Mouse (Mus musculus): Measurements from ENCODE around the gene Nhlrc4.

The Nhlrc4 gene

GRCm38 (mm10) chr17:25944366-25945163 is at the start of gene Nhlrc4, which contains the start of gene Pigq:
Gene Nhlrc4 (minus strand): TSS chr17:25944961.
Gene Pigq (minus strand): TSS chr17:25944936.
- no peak for DNase-seq

DNA sequence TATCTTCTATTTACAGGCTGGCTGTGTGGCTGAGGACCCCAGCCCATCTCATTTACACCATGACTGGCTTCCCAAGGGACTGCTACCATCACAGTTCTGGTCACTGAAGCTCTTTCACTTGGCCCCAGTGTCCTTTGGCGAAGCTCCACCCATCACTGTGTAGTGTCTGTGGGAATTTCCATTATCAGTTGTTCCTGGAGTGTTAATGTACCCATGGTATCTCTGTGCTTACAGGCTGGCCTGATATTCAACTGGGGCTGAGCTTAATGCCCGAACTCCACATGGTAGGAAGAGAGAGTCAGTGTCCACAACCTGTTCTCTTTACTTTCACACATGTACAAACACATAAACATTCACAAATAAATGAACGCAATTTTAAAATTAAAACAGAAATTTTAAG is 48.7 kb upstream of the Nhlrc4 start:
- no peak for DNase-seq

- no peak for DNase-seq
These were observed 47.5 kb upstream of the Nhlrc4 start for GRCm38 (mm10) chr17:25992274-25992673.

- DNase-seq: no peak
These were observed 45.6 kb upstream of the Nhlrc4 start for GRCm38 (mm10) chr17:25990331-25990730.

- DNase-seq: peak; percentile 91
These were observed 40.8 kb upstream of the Nhlrc4 start, which contains the start of gene Capn15 for GRCm38 (mm10) chr17:25985306-25986294. Gene Capn15 (minus strand): TSS chr17:25985796.

DNA sequence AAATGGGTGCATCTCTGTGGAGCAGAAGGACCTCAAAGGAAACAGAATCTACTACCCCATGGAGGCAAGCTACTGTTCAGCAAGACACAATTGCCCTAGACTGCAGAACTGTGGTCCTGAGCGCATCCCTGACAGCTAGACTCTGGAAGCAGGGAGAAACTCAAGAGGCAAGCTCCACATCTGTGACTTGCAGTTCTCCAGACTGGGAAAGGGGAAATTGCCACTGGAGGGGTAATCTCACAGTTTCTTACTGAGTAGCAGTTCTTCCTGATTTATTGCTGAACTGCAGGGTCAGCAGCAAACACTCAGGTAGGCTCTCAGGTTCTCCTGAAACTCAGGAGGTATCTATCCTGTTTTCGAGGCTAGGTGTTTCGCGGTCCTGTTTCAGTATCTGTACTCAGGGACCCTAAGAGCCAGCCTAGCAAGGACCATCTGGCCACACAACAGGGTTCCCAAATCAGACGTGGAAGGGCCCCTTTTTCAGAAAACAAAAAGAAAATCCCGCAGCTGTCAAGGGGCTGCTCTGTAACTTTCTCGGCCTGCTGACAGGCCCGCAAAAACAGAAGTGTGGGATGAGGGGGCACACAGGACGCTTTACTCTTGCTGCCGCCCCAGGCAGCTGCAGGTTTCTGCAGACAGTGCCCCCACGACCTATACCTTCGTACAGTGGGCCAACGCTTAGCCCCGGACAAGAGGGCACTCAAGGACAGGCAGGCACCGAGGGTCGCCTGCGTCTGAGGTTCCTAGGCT is 40.0 kb upstream of the Nhlrc4 start:
- DNase-seq: peak; percentile 33

- no peak for DNase-seq
These were observed 39.3 kb upstream of the Nhlrc4 start for GRCm38 (mm10) chr17:25984066-25984465.

- no peak for DNase-seq
These were observed 38.2 kb upstream of the Nhlrc4 start for GRCm38 (mm10) chr17:25982913-25983312.

DNA sequence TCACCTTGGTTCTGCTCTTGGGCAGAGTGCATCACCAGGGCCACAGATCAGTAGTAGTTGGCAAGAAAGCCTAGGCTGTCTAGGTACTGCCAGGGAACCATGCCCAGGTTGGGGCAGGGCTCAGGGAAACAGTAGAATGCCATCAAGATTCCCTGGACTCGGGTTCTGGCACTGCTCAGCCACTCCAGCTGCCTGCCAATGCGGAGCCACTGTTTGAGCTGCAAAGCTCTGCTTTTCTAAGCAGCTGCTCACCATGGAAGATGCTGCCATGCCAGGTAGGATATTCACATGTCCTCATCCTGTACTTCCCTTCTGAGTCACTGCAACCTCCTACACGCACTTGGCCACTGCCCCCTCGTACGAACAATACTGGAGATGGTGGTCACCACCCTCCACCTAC is 36.1 kb upstream of the Nhlrc4 start:
- no peak for DNase-seq

GRCm38 (mm10) chr17:25979829-25980738 is 35.3 kb upstream of the Nhlrc4 start:
- no peak for DNase-seq

DNA sequence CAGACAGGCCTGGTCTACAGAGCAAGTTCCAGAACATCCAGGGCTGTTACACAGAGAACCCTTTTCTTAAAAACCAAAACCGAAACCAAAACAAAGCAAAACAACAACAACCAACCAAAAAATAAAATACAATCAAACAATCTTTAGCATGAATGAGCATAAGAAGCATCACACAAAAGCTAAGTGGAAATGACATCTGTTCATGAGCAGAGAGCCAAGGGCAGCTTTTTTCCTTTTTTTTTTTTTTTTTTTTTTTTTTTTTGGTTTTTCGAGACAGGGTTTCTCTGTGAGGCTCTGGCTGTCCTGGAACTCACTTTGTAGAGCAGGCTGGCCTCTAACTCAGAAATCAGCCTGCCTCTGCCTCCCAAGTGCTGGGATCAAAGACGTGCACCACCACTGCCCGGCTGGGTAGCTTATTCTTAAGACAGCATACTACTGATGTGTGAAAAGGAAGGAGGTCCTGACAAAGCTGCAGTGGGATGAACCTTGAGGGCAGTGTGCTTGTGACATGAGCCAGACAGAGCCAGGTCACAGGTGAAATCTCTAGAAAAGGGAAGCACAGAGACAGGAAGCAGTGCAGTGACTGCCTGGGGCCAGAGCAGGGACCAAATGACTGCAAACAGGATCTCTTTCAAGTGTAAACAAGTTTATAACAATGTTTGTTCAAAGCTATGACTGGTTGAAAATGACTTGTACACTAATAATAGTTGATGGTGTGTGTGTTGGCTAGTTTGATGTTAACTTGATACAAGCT is 26.4 kb upstream of the Nhlrc4 start:
- DNase-seq: no peak

DNA sequence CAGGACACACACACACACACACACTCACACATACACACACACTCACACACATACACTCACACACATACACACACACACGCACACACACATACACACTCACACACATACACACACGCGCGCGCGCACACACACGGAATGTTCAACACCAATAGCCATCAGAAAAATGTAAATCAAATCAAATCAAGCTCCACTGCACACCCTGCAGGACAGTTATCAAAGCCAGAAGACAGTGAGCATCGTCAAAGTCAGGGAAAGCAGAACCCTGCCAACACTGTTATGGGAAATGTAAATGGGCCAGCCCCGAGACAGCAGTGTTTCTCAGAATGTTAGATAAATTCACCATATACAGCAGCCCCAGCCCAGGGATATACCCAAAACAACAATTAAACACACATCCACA is 25.7 kb upstream of the Nhlrc4 start:
- DNase-seq: no peak

GRCm38 (mm10) chr17:25968176-25968575 is 23.4 kb upstream of the Nhlrc4 start:
- no peak for DNase-seq

DNA sequence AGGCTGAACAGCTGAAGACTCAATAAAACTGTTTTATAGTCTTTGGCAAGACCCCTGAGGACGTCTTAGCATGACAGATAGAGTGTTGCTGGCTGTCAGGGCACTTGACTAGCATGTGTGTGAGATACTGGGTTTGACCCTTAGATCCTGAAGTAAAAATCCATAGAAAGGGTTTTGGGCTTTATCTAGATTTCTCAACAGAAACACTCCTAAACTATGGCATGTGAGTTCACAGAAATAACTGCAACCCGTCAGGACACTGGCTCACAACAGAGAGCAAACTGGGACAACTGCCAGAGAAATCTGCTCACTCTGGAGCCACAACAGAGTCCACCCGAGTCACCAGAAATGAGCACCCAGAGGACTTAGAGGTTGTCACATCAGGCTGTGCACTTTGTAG is 22.9 kb upstream of the Nhlrc4 start:
- no peak for DNase-seq

DNA sequence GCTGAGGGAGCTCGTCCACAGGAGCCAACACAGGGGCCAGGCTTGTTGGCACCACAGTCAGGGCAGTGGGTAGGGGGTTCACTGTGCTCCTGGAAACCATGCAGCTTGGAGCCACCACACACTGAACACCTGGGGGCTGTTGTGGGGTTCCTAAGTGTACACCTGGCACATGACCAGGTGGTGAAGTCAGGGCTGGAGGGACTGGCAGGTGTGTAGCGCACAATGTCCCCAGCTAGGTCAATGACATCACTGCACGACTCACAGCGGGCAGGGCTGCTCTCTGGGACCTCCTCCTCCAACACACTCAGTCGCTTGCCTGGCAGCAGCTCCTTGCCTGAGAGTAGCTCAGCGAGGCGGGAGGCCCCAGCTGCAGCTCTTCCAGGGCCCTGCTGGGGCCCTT is 19.5 kb upstream of the Nhlrc4 start:
- DNase-seq: no peak

DNA sequence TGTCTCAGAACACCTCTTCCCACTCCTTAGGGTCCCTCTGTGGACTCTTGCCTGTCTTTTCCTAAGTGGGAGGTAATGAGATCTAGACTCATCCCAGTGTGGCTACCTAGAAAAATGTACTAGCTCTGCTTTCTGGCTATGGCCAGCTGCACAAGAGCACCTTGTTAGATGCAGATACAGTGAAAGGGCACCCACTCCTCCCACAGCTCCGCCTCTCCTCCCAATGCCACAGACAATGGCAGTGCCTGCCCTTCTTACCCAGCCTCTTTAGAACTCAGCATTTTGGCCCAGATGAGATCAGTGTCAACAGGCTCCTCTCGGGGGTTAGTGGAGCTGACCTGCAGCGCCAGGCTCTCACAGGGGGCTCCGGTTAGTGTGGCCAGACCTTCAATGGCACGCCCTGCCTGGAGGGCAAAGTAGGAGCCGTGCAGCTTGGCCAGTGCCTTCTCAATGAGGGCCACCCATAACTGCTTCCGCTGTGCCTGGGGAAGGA is 17.7 kb upstream of the Nhlrc4 start:
- no peak for DNase-seq

DNA sequence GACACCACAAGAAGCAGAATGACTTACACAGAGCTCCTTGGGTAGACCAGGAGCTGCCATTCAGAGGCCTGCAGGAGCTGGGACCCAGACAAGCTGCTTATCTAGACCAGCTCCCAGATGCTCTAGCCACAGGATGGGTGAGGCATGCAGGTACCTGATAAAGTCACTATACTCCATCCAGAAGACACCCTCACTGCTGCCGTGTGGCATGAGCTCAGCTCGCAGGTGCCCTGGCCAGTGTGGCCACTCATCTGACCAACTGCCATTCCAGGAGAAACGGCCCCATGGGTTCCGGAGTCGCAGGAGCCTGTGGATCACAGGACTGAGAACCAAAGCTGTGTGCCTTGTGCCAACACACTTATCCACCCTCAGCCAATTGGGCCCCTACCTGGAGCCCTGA is 16.8 kb upstream of the Nhlrc4 start:
- no peak for DNase-seq

- no peak for DNase-seq
These were observed 15.1 kb upstream of the Nhlrc4 start for GRCm38 (mm10) chr17:25959630-25960467.

DNA sequence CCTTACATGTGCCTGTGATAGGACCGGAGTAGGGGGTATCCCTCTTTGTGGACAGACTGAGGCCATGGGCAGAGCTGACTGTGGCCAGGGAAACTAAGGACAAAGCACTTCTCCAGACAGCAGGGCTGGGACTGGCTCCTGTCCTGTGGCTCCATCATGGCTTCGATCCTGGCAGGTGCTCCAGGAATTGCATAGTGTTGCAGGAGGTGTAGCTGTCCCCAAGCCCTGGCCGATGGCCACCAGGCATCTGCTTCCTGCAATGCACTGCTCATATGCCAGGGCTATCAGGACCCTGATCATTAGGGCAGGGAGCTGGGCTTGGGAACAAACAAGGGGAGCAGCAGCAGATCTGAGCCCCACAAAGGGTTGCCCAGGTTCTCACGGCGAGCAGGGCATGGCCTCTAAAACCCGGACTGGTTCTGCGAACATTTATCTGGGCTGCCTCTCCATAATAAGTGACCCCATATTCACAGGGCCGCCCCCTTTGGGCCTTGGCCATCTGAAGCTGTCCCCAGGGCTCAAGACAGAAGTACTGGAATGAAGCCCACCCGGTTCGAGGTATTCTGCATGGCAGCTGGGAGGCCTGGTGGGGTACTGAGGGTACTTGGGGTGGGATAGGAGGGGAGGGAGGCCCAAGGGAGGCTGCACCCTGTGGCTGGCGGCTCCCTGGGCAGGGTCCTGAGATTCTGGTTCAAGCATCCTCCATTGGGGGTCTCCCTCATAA is 14.2 kb upstream of the Nhlrc4 start:
- no peak for DNase-seq
